Mouse (Mus musculus) heart, embryonic 13.5 days (tissue): ENCODE measurements at regions not wholly inside any gene's neighbourhood (a gene's known extent, or its start where the extent isn't known, plus 50 kb on each side); places are given as distances from the start of the nearest gene placed in this dataset.
"Not testable (repeated sequence)": the region's sequence is repeated elsewhere in the genome, so short reads cannot be mapped to it uniquely, and the experiment has no call there.

ENCODE experiments used
- ATAC-seq: fragments of 200-750 bp; cut with Nextera tagmentation; 2 replicates; pipeline ENCODE4 v1.8.0; 2017; ENCODE audit warnings: moderate TSS enrichment; ENCODE audit not compliant: insufficient number of reproducible peaks, low FRiP score, low TSS enrichment; ENCODE audit errors: extremely low read depth
- H3K27ac ChIP-seq: fragments of 300-500 bp; sonication (generic); replicated peaks from 2 replicates; pipeline ENCODE4 v1.5.1; 2015; ENCODE audit warnings: moderate library complexity, mild to moderate bottlenecking, inconsistent platforms
- H3K27me3 ChIP-seq: fragments of 300-500 bp; sonication (generic); replicated peaks from 2 replicates; pipeline ENCODE4 v1.6.1; 2015; ENCODE audit warnings: mild to moderate bottlenecking, inconsistent platforms
- H3K36me3 ChIP-seq: fragments of 300-500 bp; sonication (generic); 2 replicates; pipeline ENCODE4 v1.6.1; 2015; ENCODE audit warnings: mild to moderate bottlenecking, inconsistent platforms
- H3K4me1 ChIP-seq: fragments of 300-500 bp; sonication (generic); 2 replicates; pipeline ENCODE4 v1.6.1; 2015; ENCODE audit warnings: inconsistent platforms
- H3K4me2 ChIP-seq: fragments of 300-500 bp; sonication (generic); 2 replicates; pipeline ENCODE4 v1.6.1; 2015; ENCODE audit warnings: inconsistent platforms, mild to moderate bottlenecking, moderate library complexity
- H3K4me3 ChIP-seq: fragments of 300-500 bp; sonication (generic); 2 replicates; pipeline ENCODE4 v1.5.1; 2015; ENCODE audit warnings: moderate library complexity, mild to moderate bottlenecking, inconsistent platforms
- H3K9ac ChIP-seq: fragments of 300-500 bp; sonication (generic); 2 replicates; pipeline ENCODE4 v1.6.1; 2015; ENCODE audit warnings: inconsistent platforms, mild to moderate bottlenecking, moderate library complexity
- H3K9me3 ChIP-seq: fragments of 300-500 bp; sonication (generic); 2 replicates; pipeline ENCODE4 v1.6.1; 2016; ENCODE audit warnings: inconsistent platforms
- WGBS: fragments of 180-500 bp; shearing (Covaris S2); methylation state at CpG from one replicate; pipeline ENCODE4 v1.1.7; 2015; ENCODE audit warnings: mixed read lengths; 5-methylcytosine and 5-hydroxymethylcytosine counted together

GRCm38 (mm10) chr17:4024384-4024783 lies 328.3 kb upstream of the Nox3 start:
- Histone ChIP-seq H3K36me3 (no peaks in the 10 kb centered on the region), H3K9me3 (no peaks in the 10 kb centered on the region), H3K4me1 (no peaks in the 10 kb centered on the region), H3K4me2 (no peak overlapping the region), H3K9ac (no peak overlapping the region), H3K27me3 (no peaks in the 10 kb centered on the region), H3K27ac (no peak overlapping the region), H3K4me3 (no peak overlapping the region)
- no peak for ATAC-seq
- 73% methylated on average over 2 of the region's 2 CpGs for WGBS

GRCm38 (mm10) chr17:4029202-4029601 lies 333.1 kb upstream of the Nox3 start:
- Histone ChIP-seq H3K36me3 (no peaks in the 10 kb centered on the region), H3K9me3 (no peaks in the 10 kb centered on the region), H3K4me1 (no peaks in the 10 kb centered on the region), H3K9ac (no peak overlapping the region), H3K27me3 (no peaks in the 10 kb centered on the region), H3K4me2 (no peak overlapping the region), H3K27ac (no peak overlapping the region), H3K4me3 (no peak overlapping the region)
- ATAC-seq: no peak
- WGBS: 63% methylated on average over 9 of the region's 9 CpGs

GRCm38 (mm10) chr17:4034816-4035360 lies 338.8 kb upstream of the Nox3 start:
- Histone ChIP-seq H3K4me3 (no peak overlapping the region), H3K4me1 (peaks cover 9% of the 10 kb centered on the region), H3K27ac (no peak overlapping the region), H3K9me3 (no peaks in the 10 kb centered on the region), H3K4me2 (no peak overlapping the region), H3K36me3 (no peaks in the 10 kb centered on the region), H3K9ac (no peak overlapping the region), H3K27me3 (no peaks in the 10 kb centered on the region)
- no peak for ATAC-seq
- WGBS: 61% methylated on average over 3 of the region's 3 CpGs

- Histone ChIP-seq H3K4me2 (peak overlapping the region; percentile 35), H3K4me1 (peaks cover 15% of the 10 kb centered on the region), H3K9me3 (no peaks in the 10 kb centered on the region), H3K36me3 (no peaks in the 10 kb centered on the region), H3K9ac (no peak overlapping the region), H3K27me3 (no peaks in the 10 kb centered on the region), H3K4me3 (no peak overlapping the region), H3K27ac (peak overlapping the region; percentile 67)
- 24% methylated on average over 5 of the region's 5 CpGs for WGBS
- ATAC-seq: peak; percentile 54; the same call in 1 of the 2 replicates
Measured at GRCm38 (mm10) chr17:4040104-4040664, 344.1 kb upstream of the Nox3 start.

GRCm38 (mm10) chr17:4060186-4060585 lies 364.1 kb upstream of the Nox3 start:
- not testable (repeated sequence) for H3K4me2 ChIP-seq, H3K4me1 ChIP-seq, ATAC-seq, H3K27ac ChIP-seq, H3K9me3 ChIP-seq, H3K36me3 ChIP-seq, H3K9ac ChIP-seq, H3K27me3 ChIP-seq, H3K4me3 ChIP-seq

GRCm38 (mm10) chr17:4073381-4073780 lies 377.3 kb upstream of the Nox3 start:
- no peaks in the 10 kb centered on the region for H3K9me3 ChIP-seq
- H3K9ac ChIP-seq: no peak overlapping the region
- H3K4me3 ChIP-seq: no peak overlapping the region
- WGBS: 50% methylated on average over 2 of the region's 2 CpGs
- H3K27me3 ChIP-seq: no peaks in the 10 kb centered on the region
- no peak overlapping the region for H3K27ac ChIP-seq
- no peak overlapping the region for H3K4me2 ChIP-seq
- no peak for ATAC-seq
- no peaks in the 10 kb centered on the region for H3K36me3 ChIP-seq
- 0 out of 2 replicates have a peak, but pooled peaks cover 2% of the 10 kb centered on the region for H3K4me1 ChIP-seq

- 77% methylated on average over 2 of the region's 2 CpGs for WGBS
- Histone ChIP-seq H3K27me3 (no peaks in the 10 kb centered on the region), H3K4me3 (no peak overlapping the region), H3K36me3 (no peaks in the 10 kb centered on the region), H3K4me1 (0 out of 2 replicates have a peak, but pooled peaks cover 2% of the 10 kb centered on the region), H3K27ac (no peak overlapping the region), H3K9ac (no peak overlapping the region), H3K9me3 (no peaks in the 10 kb centered on the region), H3K4me2 (no peak overlapping the region)
- ATAC-seq: no peak
Measured at GRCm38 (mm10) chr17:4080564-4080963, 384.5 kb upstream of the Nox3 start.

- H3K4me3 ChIP-seq: no peak overlapping the region
- H3K27ac ChIP-seq: no peak overlapping the region
- H3K4me2 ChIP-seq: no peak overlapping the region
- WGBS: 78% methylated on average over 1 of the region's 1 CpGs
- H3K36me3 ChIP-seq: no peaks in the 10 kb centered on the region
- no peak overlapping the region for H3K9ac ChIP-seq
- no peak for ATAC-seq
- no peaks in the 10 kb centered on the region for H3K27me3 ChIP-seq
- no peaks in the 10 kb centered on the region for H3K4me1 ChIP-seq
- no peaks in the 10 kb centered on the region for H3K9me3 ChIP-seq
Measured at GRCm38 (mm10) chr17:4094621-4095020, 398.6 kb upstream of the Nox3 start.

- Histone ChIP-seq H3K4me2 (no peak overlapping the region), H3K4me1 (no peaks in the 10 kb centered on the region), H3K27me3 (no peaks in the 10 kb centered on the region), H3K9me3 (no peaks in the 10 kb centered on the region), H3K4me3 (no peak overlapping the region), H3K36me3 (no peaks in the 10 kb centered on the region), H3K9ac (no peak overlapping the region), H3K27ac (no peak overlapping the region)
- 52% methylated on average over 3 of the region's 3 CpGs for WGBS
- ATAC-seq: no peak
Measured at GRCm38 (mm10) chr17:4103321-4103720, 407.3 kb upstream of the Nox3 start.

GRCm38 (mm10) chr17:4109263-4109662 lies 413.2 kb upstream of the Nox3 start:
- WGBS: 44% methylated on average over 3 of the region's 3 CpGs
- ATAC-seq: no peak
- no peaks in the 10 kb centered on the region for H3K36me3 ChIP-seq

GRCm38 (mm10) chr17:4113021-4113420 lies 417.0 kb upstream of the Nox3 start:
- Histone ChIP-seq H3K27ac (no peak overlapping the region), H3K27me3 (no peaks in the 10 kb centered on the region), H3K9me3 (no peaks in the 10 kb centered on the region), H3K4me1 (no peaks in the 10 kb centered on the region), H3K4me2 (no peak overlapping the region), H3K4me3 (no peak overlapping the region), H3K36me3 (no peaks in the 10 kb centered on the region), H3K9ac (no peak overlapping the region)
- WGBS: 60% methylated on average over 4 of the region's 4 CpGs
- no peak for ATAC-seq

More at GRCm38 (mm10) chr17:4109263-4109662, 413.2 kb upstream of the Nox3 start:
- no peaks in the 10 kb centered on the region for H3K9me3 ChIP-seq
- no peak overlapping the region for H3K9ac ChIP-seq
- H3K4me2 ChIP-seq: no peak overlapping the region
- no peaks in the 10 kb centered on the region for H3K4me1 ChIP-seq
- H3K27ac ChIP-seq: no peak overlapping the region
- H3K27me3 ChIP-seq: no peaks in the 10 kb centered on the region
- H3K4me3 ChIP-seq: no peak overlapping the region

GRCm38 (mm10) chr17:4116476-4116875 lies 420.4 kb upstream of the Nox3 start:
- Histone ChIP-seq H3K27me3 (no peaks in the 10 kb centered on the region), H3K4me2 (no peak overlapping the region), H3K4me3 (no peak overlapping the region), H3K9me3 (no peaks in the 10 kb centered on the region), H3K9ac (no peak overlapping the region), H3K27ac (no peak overlapping the region), H3K36me3 (no peaks in the 10 kb centered on the region), H3K4me1 (no peaks in the 10 kb centered on the region)
- no peak for ATAC-seq
- 72% methylated on average over 3 of the region's 3 CpGs for WGBS
